Mouse (Mus musculus) cerebellum, adult 11-12 months (tissue): ENCODE measurements around the gene Chd9.
A peak's percentile ranks its signal among the peaks of the same experiment; 100 is the strongest.

ENCODE experiments used
- DNase-seq: peaks from one replicate; pipeline ENCODE4 v3.0.0; 2022

Chd9 gene

GRCm38 (mm10) chr8:90978720-90979119 is 150.6 kb downstream of the Chd9 start:
- DNase-seq, result no peak

- no peak for DNase-seq
Measured at GRCm38 (mm10) chr8:90979295-90979694, 151.1 kb downstream of the Chd9 start.

- DNase-seq, result no peak
Measured at GRCm38 (mm10) chr8:90982087-90982486, 153.9 kb downstream of the Chd9 start.

GRCm38 (mm10) chr8:91019726-91020125 is 191.6 kb downstream of the Chd9 start:
- peak; percentile 59 for DNase-seq

GRCm38 (mm10) chr8:91034417-91034816 is 206.3 kb downstream of the Chd9 start:
- no peak for DNase-seq

- DNase-seq, result no peak
Measured at GRCm38 (mm10) chr8:91036905-91037304, 208.8 kb downstream of the Chd9 start.

- DNase-seq, result no peak
Measured at GRCm38 (mm10) chr8:91038637-91039036, 210.5 kb downstream of the Chd9 start.

GRCm38 (mm10) chr8:91046370-91046769 is 218.2 kb downstream of the Chd9 start:
- no peak for DNase-seq

GRCm38 (mm10) chr8:91051037-91051436 is 222.9 kb downstream of the Chd9 start:
- DNase-seq, result peak; percentile 68

- DNase-seq, result no peak
Measured at GRCm38 (mm10) chr8:91054418-91054817, 226.3 kb downstream of the Chd9 start.

- no peak for DNase-seq
Measured at GRCm38 (mm10) chr8:91056848-91057247, 228.7 kb downstream of the Chd9 start.

- DNase-seq, result no peak
Measured at GRCm38 (mm10) chr8:91059086-91059578, 231.0 kb downstream of the Chd9 start.

GRCm38 (mm10) chr8:91059884-91060510 is 231.8 kb downstream of the Chd9 start:
- no peak for DNase-seq

GRCm38 (mm10) chr8:91060555-91061471 is 232.7 kb downstream of the Chd9 start:
- no peak for DNase-seq

GRCm38 (mm10) chr8:91065179-91065578 is 237.0 kb downstream of the Chd9 start:
- DNase-seq, result no peak

- peak; percentile 18 for DNase-seq
Measured at GRCm38 (mm10) chr8:91069407-91069806, 241.3 kb downstream of the Chd9 start.

GRCm38 (mm10) chr8:91069834-91070233 is 241.7 kb downstream of the Chd9 start, which contains the start of gene Rbl2:
Gene Rbl2, plus strand, starts transcription at chr8:91070057.
- DNase-seq, result peak; percentile 93

GRCm38 (mm10) chr8:91070275-91070859 is 242.2 kb downstream of the Chd9 start:
- peak; percentile 75 for DNase-seq

- no peak for DNase-seq
Measured at GRCm38 (mm10) chr8:91077077-91077867, 249.1 kb downstream of the Chd9 start.

- DNase-seq, result no peak
Measured at GRCm38 (mm10) chr8:91079678-91080077, 251.5 kb downstream of the Chd9 start.

- no peak for DNase-seq
Measured at GRCm38 (mm10) chr8:91081911-91082310, 253.8 kb downstream of the Chd9 start.

- DNase-seq, result no peak
Measured at GRCm38 (mm10) chr8:91082428-91082827, 254.3 kb downstream of the Chd9 start.

GRCm38 (mm10) chr8:91088452-91088851 is 260.3 kb downstream of the Chd9 start:
- no peak for DNase-seq
